Mouse (Mus musculus): ENCODE measurements at regions not wholly inside any gene's neighbourhood (a gene's known extent, or its start where the extent isn't known, plus 50 kb on each side); places are given as distances from the start of the nearest gene placed in this dataset.

DNA sequence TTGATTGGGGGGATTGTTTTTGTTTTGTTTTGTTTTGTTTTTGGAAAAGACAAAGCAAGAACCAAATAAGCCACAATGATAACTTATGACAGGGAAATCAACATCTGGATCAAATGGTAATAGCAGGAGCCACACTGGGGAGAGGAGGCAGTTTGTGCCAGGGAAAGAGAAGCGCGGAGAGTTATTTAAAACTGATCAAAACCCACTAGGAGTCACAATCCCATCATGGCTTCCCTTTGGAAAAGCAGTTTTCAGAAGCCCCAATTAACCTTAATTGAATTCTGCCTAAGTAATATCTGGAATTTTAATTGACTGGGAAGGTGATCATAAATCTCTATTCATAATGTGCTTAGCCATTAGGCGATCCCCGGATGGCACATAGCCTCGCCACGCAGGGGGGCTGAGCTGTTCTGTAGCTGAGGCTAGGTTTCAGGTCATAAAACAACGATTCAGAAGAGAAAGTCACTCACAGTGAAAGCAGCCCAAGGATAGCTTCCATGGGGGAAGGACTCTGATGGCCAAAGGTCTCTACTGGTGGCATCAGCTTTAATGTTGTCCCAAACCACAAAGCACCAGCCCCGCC is 86.4 kb upstream of the Noct start:
- no peak for DNase-seq (ENCODE audit: low spot score)

DNA sequence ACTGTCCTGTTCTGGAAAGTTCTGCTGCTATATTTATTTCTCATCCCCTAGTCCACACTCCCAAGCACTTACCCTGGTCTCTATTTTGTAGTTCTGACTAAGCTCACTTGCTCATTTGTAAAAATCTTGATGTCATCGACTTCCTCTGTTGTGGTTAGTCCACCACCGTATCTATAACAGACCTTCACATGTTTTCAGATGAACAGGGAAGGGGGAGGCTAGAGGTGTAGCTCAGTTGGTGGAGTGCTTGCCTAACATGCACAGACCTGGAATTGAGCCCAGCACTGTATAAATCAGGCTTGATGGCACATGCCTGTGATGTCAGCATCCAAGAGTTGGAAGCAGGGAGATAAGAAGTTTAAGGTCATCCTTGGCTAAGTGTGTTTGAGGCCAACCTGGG is 78.3 kb upstream of the Noct start:
- DNase-seq (ENCODE audit: low spot score): no peak

DNA sequence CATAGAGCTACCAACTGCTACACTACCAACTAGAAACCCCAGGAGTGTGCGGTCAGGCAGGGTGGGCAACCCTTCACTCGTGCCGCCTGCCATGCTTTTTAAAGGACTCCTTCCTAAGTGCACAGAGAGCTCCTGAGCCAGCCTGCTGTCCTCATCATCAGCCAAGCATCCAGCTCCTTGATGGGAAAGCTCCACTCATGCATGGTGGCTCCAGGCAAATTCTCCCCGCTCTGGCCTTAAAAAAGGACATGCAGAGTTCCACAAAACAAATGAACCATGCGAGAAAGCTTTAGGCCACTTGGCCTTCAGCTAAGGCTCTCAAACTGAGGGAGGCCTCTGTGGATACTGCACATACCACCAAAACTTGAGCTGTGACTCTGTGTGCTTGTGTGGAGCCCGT is 74.2 kb upstream of the Noct start:
- no peak for DNase-seq (ENCODE audit: low spot score)

DNA sequence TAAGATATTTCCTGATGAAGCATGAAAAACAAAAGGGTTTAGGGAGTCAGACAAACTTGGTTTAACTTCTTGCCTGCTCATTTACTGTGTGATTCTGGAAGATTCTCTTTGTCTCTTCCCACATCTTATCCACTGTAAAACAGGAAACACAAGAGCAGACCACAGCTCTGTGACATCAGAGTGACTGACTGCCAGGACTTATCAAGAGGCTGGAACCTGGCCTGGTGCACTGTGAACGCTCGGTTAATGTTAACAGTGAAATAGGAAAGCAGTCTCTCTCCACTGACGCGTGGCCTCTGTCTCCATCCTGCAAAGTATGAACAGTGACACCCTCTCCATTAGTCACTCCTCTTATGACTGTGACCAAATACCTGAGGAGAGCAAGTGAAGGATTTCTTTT is 73.1 kb upstream of the Noct start:
- no peak for DNase-seq (ENCODE audit: low spot score)

DNA sequence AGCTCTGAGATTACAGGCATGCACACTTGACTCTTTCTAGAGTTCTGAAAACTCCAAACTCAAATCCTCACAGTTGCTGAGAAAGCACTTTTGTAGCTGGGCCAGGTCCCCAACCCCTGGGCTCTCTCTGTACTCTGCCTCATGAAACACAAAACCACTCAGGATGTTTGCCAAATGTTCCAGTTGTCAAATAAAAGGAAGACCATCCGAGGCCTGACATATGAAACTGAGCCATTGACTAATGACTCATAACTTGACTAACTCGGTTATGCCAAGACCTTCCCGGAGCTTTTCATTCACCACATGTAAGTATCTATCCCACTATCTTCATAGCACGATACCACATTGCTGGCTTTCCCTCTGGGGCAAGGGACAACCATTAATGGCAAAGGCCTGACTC is 68.6 kb upstream of the Noct start:
- DNase-seq (ENCODE audit: low spot score): no peak

DNA sequence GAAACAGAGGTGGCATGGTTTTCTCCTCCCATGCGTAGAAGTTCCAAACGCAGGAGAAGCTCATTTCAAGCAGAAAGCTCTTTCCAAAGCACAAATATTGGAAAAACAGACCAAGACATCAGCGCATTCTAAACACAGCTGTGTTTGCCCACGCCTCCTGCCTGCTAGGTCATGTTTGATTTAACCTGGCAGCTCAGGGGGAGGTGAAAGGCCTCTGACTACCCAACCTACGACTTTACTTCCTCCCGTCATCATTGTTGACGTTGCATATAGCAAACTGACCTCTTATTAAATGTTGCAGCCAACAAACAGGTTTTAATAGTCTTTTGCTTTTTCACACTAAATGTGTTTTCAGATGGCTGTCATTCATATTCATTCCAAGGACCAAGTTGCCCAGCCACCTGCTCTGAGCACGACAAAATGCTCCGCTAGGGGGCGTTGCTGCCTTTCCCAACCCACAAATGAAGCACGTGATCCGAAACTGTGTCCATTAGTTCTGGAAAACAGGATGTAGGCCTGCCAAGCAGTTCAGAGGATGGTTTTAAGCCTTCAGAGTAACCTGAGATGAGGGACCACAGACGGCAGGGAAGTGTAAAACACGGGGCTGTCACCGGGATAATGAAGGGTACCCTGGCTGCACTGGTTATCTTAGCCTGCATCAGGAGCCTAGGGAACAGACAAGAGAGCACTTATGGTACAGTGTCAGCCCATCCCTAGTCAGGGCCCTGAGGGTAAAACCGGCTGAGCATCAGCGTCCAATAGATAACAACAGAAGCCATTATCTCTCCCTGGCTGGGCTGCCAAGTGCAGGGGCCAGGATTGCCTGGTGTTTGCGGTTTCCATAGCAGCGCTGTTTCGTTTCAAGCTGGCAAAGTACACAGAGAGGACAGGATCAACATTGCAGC is 67.6 kb upstream of the Noct start:
- DNase-seq (ENCODE audit: low spot score): peak; percentile 3

DNA sequence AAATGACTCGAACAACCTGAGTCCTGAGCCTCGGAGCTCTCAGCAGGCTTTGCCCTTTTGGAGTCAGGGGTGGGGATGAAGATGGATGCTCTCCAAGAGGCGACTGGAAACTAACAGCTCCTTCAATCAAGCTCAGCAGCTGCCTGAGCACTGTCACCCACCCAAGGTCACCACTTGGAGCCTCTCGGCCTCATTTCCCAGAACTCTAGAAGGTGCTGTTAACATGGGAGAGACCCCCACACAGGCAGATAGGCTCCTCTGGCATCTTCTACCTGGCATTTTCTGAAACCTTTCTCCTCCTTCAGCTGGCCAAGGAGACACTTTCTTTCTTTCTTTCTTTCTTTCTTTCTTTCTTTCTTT is 67.0 kb upstream of the Noct start:
- no peak for DNase-seq (ENCODE audit: low spot score)

DNA sequence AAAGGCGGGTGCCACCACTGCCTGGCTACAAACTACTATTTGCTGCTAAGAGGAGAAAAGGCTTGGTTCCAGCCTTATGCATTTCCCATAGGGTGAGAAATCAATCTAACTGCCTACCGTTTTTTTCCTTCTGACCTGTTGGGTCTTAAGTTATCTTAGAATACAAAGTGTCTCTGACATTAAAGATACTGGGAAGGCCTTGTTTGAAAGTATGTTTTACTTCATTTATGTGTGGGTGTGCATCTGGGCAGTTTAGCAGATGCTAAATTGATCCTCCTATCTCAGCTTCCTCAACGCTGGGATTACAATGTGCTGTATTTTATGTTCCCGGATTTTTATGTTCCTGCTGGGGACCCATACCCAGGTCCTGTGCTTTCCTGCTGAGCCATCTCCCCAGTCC is 65.8 kb upstream of the Noct start:
- DNase-seq (ENCODE audit: low spot score): no peak

DNA sequence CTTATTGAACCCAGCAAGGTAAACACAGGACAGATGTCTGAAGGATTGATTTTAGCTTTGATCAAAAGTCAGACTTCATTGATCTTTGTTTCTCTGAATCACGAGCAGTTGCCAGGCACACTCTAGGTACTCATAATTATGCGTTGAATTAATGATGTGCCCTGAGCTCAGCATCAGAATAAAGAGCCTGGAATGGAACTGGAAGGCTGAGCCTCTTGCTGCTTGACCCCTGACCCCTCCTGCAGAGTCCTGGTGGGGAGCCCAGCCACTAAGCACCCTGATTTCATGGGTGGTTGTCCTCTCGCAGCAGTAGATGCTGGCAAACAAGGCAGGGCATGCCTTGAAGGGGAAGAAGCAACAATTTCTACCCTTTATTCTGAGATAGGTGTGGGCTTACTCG is 64.9 kb upstream of the Noct start:
- DNase-seq (ENCODE audit: low spot score): no peak

DNA sequence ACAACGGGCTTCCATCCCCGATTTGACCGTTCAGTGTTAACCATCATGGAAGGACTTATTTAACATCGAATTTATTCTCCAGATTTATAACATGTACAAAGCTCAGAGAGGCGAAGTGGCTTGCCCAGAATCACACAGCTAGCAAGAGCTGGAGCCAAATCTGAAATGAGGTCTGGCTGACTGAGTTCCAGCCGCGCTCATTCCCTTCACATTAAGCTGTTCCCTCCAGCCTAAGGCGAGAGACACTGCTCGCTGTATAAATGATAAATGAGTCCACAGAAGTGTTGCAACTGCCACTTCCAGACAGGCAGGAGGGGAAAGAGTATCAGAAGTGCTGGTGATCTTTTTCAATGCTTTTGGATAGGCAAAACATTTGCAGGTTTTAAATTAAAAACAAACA is 64.4 kb upstream of the Noct start:
- DNase-seq (ENCODE audit: low spot score): no peak

DNA sequence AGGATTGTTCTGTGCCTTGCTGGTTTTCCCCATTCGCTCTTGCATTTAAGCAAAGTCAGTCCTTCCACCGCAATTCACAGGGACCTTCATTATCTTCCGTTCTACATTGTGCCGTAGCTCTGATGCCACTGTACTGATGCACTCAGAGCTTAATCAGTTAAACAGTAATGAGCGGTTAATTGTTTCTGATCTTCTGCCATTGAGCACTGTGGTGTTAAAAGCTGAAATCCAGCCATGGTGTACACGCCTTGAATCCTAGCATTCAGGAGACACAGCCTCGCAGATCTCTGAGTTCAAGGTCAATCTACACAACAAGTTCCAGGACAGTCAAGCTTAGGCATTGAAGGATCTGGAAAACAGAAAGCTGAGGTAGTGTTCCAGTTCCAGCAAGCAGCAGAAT is 63.6 kb upstream of the Noct start:
- DNase-seq (ENCODE audit: low spot score): no peak

DNA sequence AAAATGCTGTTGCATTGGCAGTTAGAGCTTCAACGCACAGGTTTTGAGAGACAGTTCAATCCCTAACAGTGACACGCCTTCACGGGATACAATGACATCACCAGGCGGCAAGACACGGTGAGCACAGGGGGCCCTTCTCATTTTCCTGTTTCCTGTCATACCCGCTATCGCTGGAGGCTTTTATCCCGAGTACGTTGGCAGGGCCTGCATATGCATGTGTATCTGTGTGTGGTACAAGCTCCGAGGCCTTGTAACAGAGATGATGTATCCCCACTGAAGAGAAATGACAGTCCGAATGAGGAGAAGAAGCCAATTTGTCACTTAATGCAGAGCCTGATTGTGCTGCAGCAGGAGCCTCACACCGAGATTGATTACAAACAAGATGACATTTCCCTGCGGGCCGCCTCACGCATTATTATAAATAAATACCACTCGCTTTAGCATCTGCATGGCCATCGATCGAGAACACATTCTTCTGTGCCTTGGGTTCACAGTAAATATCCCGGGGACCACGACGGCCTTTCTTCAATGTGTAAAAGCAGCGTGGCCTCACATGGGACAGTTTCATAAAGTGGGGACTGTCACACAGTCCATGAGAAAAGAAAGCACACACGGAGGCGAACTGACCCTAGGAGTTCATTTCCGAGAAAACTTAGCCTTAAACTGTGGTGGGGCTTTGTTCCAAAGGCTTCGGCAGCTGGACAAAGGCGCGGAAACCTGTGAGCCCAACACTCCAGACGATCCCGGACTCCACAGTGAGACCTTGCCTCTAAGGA is 54.9 kb upstream of the Noct start:
- no peak for DNase-seq (ENCODE audit: low spot score)

DNA sequence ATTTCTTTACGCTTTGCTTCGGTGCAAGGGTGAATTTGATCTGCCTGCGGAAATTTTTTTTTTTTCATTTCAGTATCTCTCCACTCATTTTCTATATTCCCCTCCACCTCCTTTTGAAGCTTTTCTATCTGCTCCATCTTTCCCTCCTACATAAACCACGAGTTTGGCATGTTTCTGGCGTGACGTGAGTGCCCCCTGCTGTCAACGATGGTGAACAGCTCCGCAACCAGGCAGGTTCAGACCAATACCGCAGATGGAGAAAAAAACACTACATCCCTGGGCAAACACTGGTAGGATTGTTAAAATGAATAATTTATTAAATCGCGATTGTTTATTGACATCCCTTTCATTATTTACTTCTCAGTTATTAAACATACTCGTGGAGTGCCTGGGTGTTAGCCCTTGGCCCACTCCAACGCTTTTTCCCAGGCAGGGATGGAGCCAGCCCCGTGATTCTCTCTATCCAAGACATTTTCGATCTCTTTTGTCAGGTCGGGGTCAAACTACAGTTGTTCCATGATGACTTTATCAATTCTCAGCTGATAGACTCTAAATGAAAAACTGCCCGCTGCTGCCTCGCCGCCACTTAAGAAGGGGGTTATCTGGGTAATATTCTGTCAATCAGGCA is 53.9 kb upstream of the Noct start:
- peak; percentile 46 for DNase-seq (ENCODE audit: low spot score)

All from yolk sac, embryonic 10.5 days (tissue).